Mouse (Mus musculus) midbrain, postnatal 0 days (tissue): ENCODE results near the gene Fads1. TPM values are rescaled to one million over a fixed set of nuclear protein-coding genes. Genes with fewer than 3 reads are reported as not detected.
"Not testable (repeated sequence)": the region's sequence is repeated elsewhere in the genome, so short reads cannot be mapped to it uniquely, and the experiment has no call there.

ENCODE experiments used
- ATAC-seq: fragments of 200-750 bp; cut with Nextera tagmentation; 2 replicates; pipeline ENCODE4 v1.8.0; 2017; ENCODE audit warnings: moderate number of reproducible peaks, mild to moderate bottlenecking, moderate TSS enrichment, moderate library complexity; ENCODE audit not compliant: low FRiP score
- DNase-seq: peaks from one replicate; pipeline ENCODE4 v3.0.0-alpha.2; 2015; ENCODE audit warnings: low spot score
- H3K27ac ChIP-seq: fragments of 300-500 bp; sonication (generic); 2 replicates; pipeline ENCODE4 v1.5.1; 2014; ENCODE audit warnings: low read depth, mild to moderate bottlenecking, low read length, mixed read lengths
- H3K27me3 ChIP-seq: fragments of 300-500 bp; sonication (generic); 2 replicates; pipeline ENCODE4 v1.6.1; 2014; ENCODE audit warnings: low read length, control low read depth, mixed read lengths; ENCODE audit not compliant: insufficient read depth
- H3K36me3 ChIP-seq: fragments of 300-500 bp; sonication (generic); 2 replicates; pipeline ENCODE4 v1.6.1; 2014; ENCODE audit warnings: low read length, control low read depth, mixed read lengths; ENCODE audit not compliant: insufficient read depth
- H3K4me1 ChIP-seq: fragments of 300-500 bp; sonication (generic); 2 replicates; pipeline ENCODE4 v1.6.1; 2014; ENCODE audit warnings: mild to moderate bottlenecking, control low read depth, antibody characterized with exemption, low read length, mixed read lengths; ENCODE audit not compliant: insufficient read depth
- H3K4me2 ChIP-seq: fragments of 300-500 bp; sonication (generic); 2 replicates; pipeline ENCODE4 v1.6.1; 2014; ENCODE audit warnings: low read depth, mild to moderate bottlenecking, low read length, mixed read lengths; ENCODE audit not compliant: poor library complexity, severe bottlenecking
- H3K4me3 ChIP-seq: fragments of 300-500 bp; sonication (generic); 2 replicates; pipeline ENCODE4 v1.5.1; 2014; ENCODE audit warnings: low read depth, mild to moderate bottlenecking, low read length, moderate library complexity
- H3K9ac ChIP-seq: fragments of 300-500 bp; sonication (generic); replicated peaks from 2 replicates; pipeline ENCODE4 v1.6.1; 2014; ENCODE audit warnings: mild to moderate bottlenecking, low read length, moderate library complexity, mixed read lengths; ENCODE audit not compliant: poor library complexity, severe bottlenecking
- H3K9me3 ChIP-seq: fragments of 300-500 bp; sonication (generic); 2 replicates; pipeline ENCODE4 v1.6.1; 2016; ENCODE audit warnings: low read length, control low read depth
- CTCF ChIP-seq: IDR thresholded peaks from 2 replicates; pipeline ENCODE4 v1.5.1; 2016; ENCODE audit warnings: antibody characterized with exemption, mild to moderate bottlenecking
- WGBS: fragments of 180-500 bp; shearing (Covaris S2); extraction: QIAGEN DNeasy Blood & Tissue Kit; methylation state at CpG from one replicate; pipeline ENCODE4 v1.1.7; 2014; 5-methylcytosine and 5-hydroxymethylcytosine counted together
- polyA plus RNA-seq: library from polyadenylated mRNA; unstranded; fragments of >200 nt; fragmentation: Nextera tagmentation; extraction: Ambion mirVana; gene quantifications from 2 replicates; pipeline ENCODE4 v1.2.1, GENCODE M21; 2015
- total RNA-seq: library from RNA; depleted of rRNA; stranded (reverse); fragments of >200 nt; gene quantifications from 2 replicates; pipeline ENCODE4 v1.2.3, GENCODE M21; 2014

Fads1 gene
- total and polyA plus RNA-seq, 2 experiments from 2014 or later = 153 to 184 TPM

GRCm38 (mm10) chr19:10167951-10168350, 14.7 kb upstream of the Fads1 start:
- Histone ChIP-seq H3K36me3 (no peaks in the 10 kb centered on the region), H3K4me3 (no peak overlapping the region), H3K9ac (no peak overlapping the region), H3K27me3 (no peaks in the 10 kb centered on the region), H3K4me1 (no peaks in the 10 kb centered on the region), H3K9me3 (no peaks in the 10 kb centered on the region), H3K27ac (no peak overlapping the region), H3K4me2 (no peak overlapping the region)
- no peak for TF ChIP-seq CTCF
- DNase-seq (no peak), ATAC-seq (no peak)
- WGBS = 86% methylated on average over 1 of the region's 1 CpGs

- H3K36me3 ChIP-seq = no peaks in the 10 kb centered on the region
- ATAC-seq (no peak), DNase-seq (no peak)
- H3K27me3 ChIP-seq = no peaks in the 10 kb centered on the region
- H3K4me2 ChIP-seq = no peak overlapping the region
- WGBS = 82% methylated on average over 3 of the region's 3 CpGs
- no peak overlapping the region for H3K4me3 ChIP-seq
- no peak overlapping the region for H3K27ac ChIP-seq
- TF ChIP-seq CTCF = no peak
- no peaks in the 10 kb centered on the region for H3K9me3 ChIP-seq
- H3K4me1 ChIP-seq = no peaks in the 10 kb centered on the region
- H3K9ac ChIP-seq = no peak overlapping the region
Measured at GRCm38 (mm10) chr19:10168441-10168840, 14.2 kb upstream of the Fads1 start.

GRCm38 (mm10) chr19:10169179-10169578, 13.5 kb upstream of the Fads1 start:
- Histone ChIP-seq H3K4me2 (no peak overlapping the region), H3K36me3 (no peaks in the 10 kb centered on the region), H3K9me3 (no peaks in the 10 kb centered on the region), H3K4me1 (no peaks in the 10 kb centered on the region), H3K27me3 (no peaks in the 10 kb centered on the region), H3K27ac (no peak overlapping the region), H3K9ac (no peak overlapping the region), H3K4me3 (no peak overlapping the region)
- no peak for TF ChIP-seq CTCF
- ATAC-seq (no peak), DNase-seq (no peak)

- H3K9ac ChIP-seq, H3K27me3 ChIP-seq, H3K4me2 ChIP-seq, H3K4me1 ChIP-seq, ATAC-seq, H3K4me3 ChIP-seq, H3K9me3 ChIP-seq, H3K36me3 ChIP-seq, H3K27ac ChIP-seq, DNase-seq: not testable (repeated sequence)
- WGBS = 81% methylated on average over 3 of the region's 3 CpGs
Measured at GRCm38 (mm10) chr19:10169692-10170330, 12.9 kb upstream of the Fads1 start.

GRCm38 (mm10) chr19:10170466-10170865, 12.2 kb upstream of the Fads1 start:
- Histone ChIP-seq H3K9me3 (no peaks in the 10 kb centered on the region), H3K27me3 (no peaks in the 10 kb centered on the region), H3K9ac (no peak overlapping the region), H3K36me3 (no peaks in the 10 kb centered on the region), H3K4me3 (no peak overlapping the region), H3K27ac (no peak overlapping the region), H3K4me1 (no peaks in the 10 kb centered on the region), H3K4me2 (no peak overlapping the region)
- no peak for TF ChIP-seq CTCF
- ATAC-seq = no peak
- 16% methylated on average over 1 of the region's 1 CpGs for WGBS
- DNase-seq = no peak

- no peaks in the 10 kb centered on the region for H3K36me3 ChIP-seq
- no peak for TF ChIP-seq CTCF
- H3K9ac ChIP-seq = no peak overlapping the region
- H3K27me3 ChIP-seq = no peaks in the 10 kb centered on the region
- no peak overlapping the region for H3K27ac ChIP-seq
- H3K4me2 ChIP-seq = no peak overlapping the region
- H3K4me1 ChIP-seq = no peaks in the 10 kb centered on the region
- no peak overlapping the region for H3K4me3 ChIP-seq
- DNase-seq (no peak), ATAC-seq (no peak)
- 86% methylated on average over 7 of the region's 7 CpGs for WGBS
- H3K9me3 ChIP-seq = no peaks in the 10 kb centered on the region
Measured at GRCm38 (mm10) chr19:10171359-10171758, 11.3 kb upstream of the Fads1 start.
